Mouse (Mus musculus) ovary, postnatal 36 days (tissue): Measurements from ENCODE around the gene Denr.

Experiments
- DNase-seq: peaks from one replicate; pipeline ENCODE4 v3.0.0; 2022; ENCODE audit warnings: low spot score, mixed read lengths

Gene Denr

GRCm38 (mm10) chr5:123907631-123907977 is 629 bp downstream of the Denr start:
- no peak for DNase-seq

- no peak for DNase-seq
These were observed 7.9 kb downstream of the Denr start for GRCm38 (mm10) chr5:123914852-123915251.

- DNase-seq, result no peak
These were observed 15.1 kb downstream of the Denr start for GRCm38 (mm10) chr5:123922112-123922511.

GRCm38 (mm10) chr5:123927118-123927517 is 20.1 kb downstream of the Denr start, which contains the start of gene Gm43518:
TSS of gene Gm43518 (plus strand) at chr5:123927418.
- no peak for DNase-seq

GRCm38 (mm10) chr5:123930508-123930989 is 23.6 kb downstream of the Denr start, which contains the start of gene Ccdc62:
TSS of gene Ccdc62 (plus strand) at chr5:123930679.
- DNase-seq, result peak; percentile 94

- no peak for DNase-seq
These were observed 24.2 kb downstream of the Denr start for GRCm38 (mm10) chr5:123931131-123931530.

- no peak for DNase-seq
These were observed 26.0 kb downstream of the Denr start for GRCm38 (mm10) chr5:123932927-123933326.

- no peak for DNase-seq
These were observed 26.6 kb downstream of the Denr start for GRCm38 (mm10) chr5:123933556-123933955.

GRCm38 (mm10) chr5:123933957-123934591 is 27.1 kb downstream of the Denr start:
- peak; percentile 21 for DNase-seq

GRCm38 (mm10) chr5:123935931-123936330 is 29.0 kb downstream of the Denr start:
- DNase-seq, result no peak

GRCm38 (mm10) chr5:123938479-123938878 is 31.5 kb downstream of the Denr start:
- no peak for DNase-seq

GRCm38 (mm10) chr5:123946546-123946945 is 39.6 kb downstream of the Denr start:
- DNase-seq, result peak; percentile 24

GRCm38 (mm10) chr5:123947041-123947761 is 40.2 kb downstream of the Denr start:
- no peak for DNase-seq

- no peak for DNase-seq
These were observed 45.5 kb downstream of the Denr start for GRCm38 (mm10) chr5:123952365-123953045.

GRCm38 (mm10) chr5:123957213-123957612 is 50.2 kb downstream of the Denr start:
- DNase-seq, result no peak

- DNase-seq, result no peak
These were observed 52.0 kb downstream of the Denr start for GRCm38 (mm10) chr5:123959018-123959417.

- DNase-seq, result no peak
These were observed 53.2 kb downstream of the Denr start for GRCm38 (mm10) chr5:123960129-123960528.

- DNase-seq, result no peak
These were observed 54.1 kb downstream of the Denr start for GRCm38 (mm10) chr5:123961046-123961445.

GRCm38 (mm10) chr5:123964208-123964607 is 57.2 kb downstream of the Denr start:
- DNase-seq, result no peak

- DNase-seq, result no peak
These were observed 59.8 kb downstream of the Denr start for GRCm38 (mm10) chr5:123966759-123967158.

- DNase-seq, result no peak
These were observed 61.5 kb downstream of the Denr start for GRCm38 (mm10) chr5:123968468-123968867.

- DNase-seq, result no peak
These were observed 62.2 kb downstream of the Denr start for GRCm38 (mm10) chr5:123969216-123969615.

- no peak for DNase-seq
These were observed 63.6 kb downstream of the Denr start for GRCm38 (mm10) chr5:123970576-123970975.
